Mouse (Mus musculus): Measurements from ENCODE around the gene Mthfsd. TPM values are rescaled to one million over a fixed set of nuclear protein-coding genes. Genes with fewer than 3 reads are reported as not detected.

Gene Mthfsd
- polyA plus RNA-seq, 1 experiment from 2014 or later: 46.1 TPM

DNA sequence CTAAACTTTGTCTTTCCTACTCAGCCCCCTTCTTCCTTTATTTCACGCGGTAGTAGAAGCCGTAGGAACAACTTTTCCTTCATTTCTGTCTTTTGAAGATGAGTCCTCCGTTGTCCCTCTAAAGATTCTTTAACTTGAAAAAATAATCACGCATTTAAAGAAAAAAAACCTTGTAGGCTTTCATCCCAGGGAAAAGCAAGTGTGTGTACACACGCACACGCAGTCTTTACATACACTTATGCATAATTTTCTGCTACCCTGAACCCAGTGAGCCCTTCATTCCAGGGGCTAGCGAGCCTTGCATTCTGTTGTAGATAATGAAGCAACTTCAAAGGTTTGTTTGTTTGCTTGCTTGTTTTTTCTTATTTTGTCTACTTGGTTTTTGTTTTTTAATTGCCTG, 19.9 kb downstream of the Mthfsd start:
- Histone ChIP-seq H3K4me3 (ENCODE audit: low read depth, low read length) (peak overlapping the region; percentile 50), H3K27ac (replicated peaks; ENCODE audit: low read depth, low read length) (no peak overlapping the region), H3K9ac (ENCODE audit: low read depth, low read length) (peak overlapping the region; percentile 37; the same call in 1 of the 2 replicates)

GRCm38 (mm10) chr8:121086004-121086900, 21.9 kb downstream of the Mthfsd start:
- 31% methylated on average over 19 of the region's 19 CpGs for WGBS
- DNase-seq (ENCODE audit: low spot score): no peak

More for the DNA sequence above, 19.9 kb downstream of the Mthfsd start:
- no peaks in the 10 kb centered on the region for H3K36me3 ChIP-seq (ENCODE audit: control insufficient read depth, insufficient read depth, low read length)
- no peaks in the 10 kb centered on the region for H3K4me1 ChIP-seq (ENCODE audit: control insufficient read depth, insufficient read depth, low read length)
- H3K27me3 ChIP-seq (replicated peaks; ENCODE audit: control insufficient read depth, insufficient read depth, low read length): peaks cover 100% of the 10 kb centered on the region
- H3K9me3 ChIP-seq (ENCODE audit: control insufficient read depth, low read length): no peaks in the 10 kb centered on the region
- DNase-seq (ENCODE audit: low spot score) (no peak), ATAC-seq (ENCODE audit: low read depth) (no peak)
- H3K4me2 ChIP-seq (ENCODE audit: low read depth, low read length): peak overlapping the region; percentile 30
- WGBS: 11% methylated on average over 8 of the region's 8 CpGs

DNA sequence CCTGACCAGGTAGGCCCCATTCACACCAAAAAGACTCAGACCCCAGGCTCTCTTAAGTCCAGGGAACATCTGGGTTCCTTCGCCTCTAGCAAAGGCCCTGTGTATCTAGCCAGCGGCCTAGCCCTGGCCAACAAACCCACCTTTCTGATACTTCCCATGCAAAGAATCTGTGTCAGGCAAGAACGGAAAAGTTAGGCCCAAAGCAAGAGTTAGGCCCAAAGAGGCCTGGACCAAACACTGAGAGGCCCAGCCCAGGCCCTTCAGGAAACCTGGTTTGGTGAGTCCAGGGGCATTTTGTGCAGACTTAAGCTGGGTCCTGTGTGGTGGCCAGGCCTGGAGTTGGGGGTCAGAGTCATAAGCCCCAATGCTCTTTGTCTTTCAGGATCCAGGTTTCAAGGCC, 22.6 kb downstream of the Mthfsd start:
- Histone ChIP-seq H3K9me3 (ENCODE audit: control insufficient read depth, low read length) (no peaks in the 10 kb centered on the region), H3K4me1 (ENCODE audit: control insufficient read depth, insufficient read depth, low read length) (peaks cover 6% of the 10 kb centered on the region; the same call in 1 of the 2 replicates), H3K4me2 (ENCODE audit: low read depth, low read length) (peak overlapping the region; percentile 95), H3K27ac (replicated peaks; ENCODE audit: low read depth, low read length) (no peak overlapping the region), H3K36me3 (ENCODE audit: control insufficient read depth, insufficient read depth, low read length) (no peaks in the 10 kb centered on the region), H3K9ac (ENCODE audit: low read depth, low read length) (peak overlapping the region; percentile 67), H3K27me3 (replicated peaks; ENCODE audit: control insufficient read depth, insufficient read depth, low read length) (peaks cover 100% of the 10 kb centered on the region), H3K4me3 (ENCODE audit: low read depth, low read length) (peak overlapping the region; percentile 50)
- WGBS: 63% methylated on average over 3 of the region's 3 CpGs
- DNase-seq (ENCODE audit: low spot score): no peak
- ATAC-seq (ENCODE audit: low read depth): no peak

More at GRCm38 (mm10) chr8:121086004-121086900, 21.9 kb downstream of the Mthfsd start:
- Histone ChIP-seq H3K4me2 (ENCODE audit: low read depth, low read length) (peak overlapping the region; percentile 95), H3K9me3 (ENCODE audit: control insufficient read depth, low read length) (no peaks in the 10 kb centered on the region), H3K36me3 (ENCODE audit: control insufficient read depth, insufficient read depth, low read length) (no peaks in the 10 kb centered on the region), H3K27me3 (replicated peaks; ENCODE audit: control insufficient read depth, insufficient read depth, low read length) (peaks cover 100% of the 10 kb centered on the region), H3K4me3 (ENCODE audit: low read depth, low read length) (peak overlapping the region; percentile 50), H3K9ac (ENCODE audit: low read depth, low read length) (peak overlapping the region; percentile 67), H3K27ac (replicated peaks; ENCODE audit: low read depth, low read length) (no peak overlapping the region), H3K4me1 (ENCODE audit: control insufficient read depth, insufficient read depth, low read length) (peaks cover 6% of the 10 kb centered on the region; the same call in 1 of the 2 replicates)
- ATAC-seq (ENCODE audit: low read depth): no peak

GRCm38 (mm10) chr8:121085011-121085410, 23.2 kb downstream of the Mthfsd start:
- ATAC-seq (ENCODE audit: low read depth): no peak
- peaks cover 6% of the 10 kb centered on the region; the same call in 1 of the 2 replicates for H3K4me1 ChIP-seq (ENCODE audit: control insufficient read depth, insufficient read depth, low read length)
- no peak overlapping the region for H3K27ac ChIP-seq (replicated peaks; ENCODE audit: low read depth, low read length)
- H3K36me3 ChIP-seq (ENCODE audit: control insufficient read depth, insufficient read depth, low read length): no peaks in the 10 kb centered on the region
- no peaks in the 10 kb centered on the region for H3K9me3 ChIP-seq (ENCODE audit: control insufficient read depth, low read length)
- peak overlapping the region; percentile 95 for H3K4me2 ChIP-seq (ENCODE audit: low read depth, low read length)
- peaks cover 100% of the 10 kb centered on the region for H3K27me3 ChIP-seq (replicated peaks; ENCODE audit: control insufficient read depth, insufficient read depth, low read length)
- 3% methylated on average over 12 of the region's 30 CpGs for WGBS
- peak overlapping the region; percentile 67 for H3K9ac ChIP-seq (ENCODE audit: low read depth, low read length)
- no peak for DNase-seq (ENCODE audit: low spot score)
- H3K4me3 ChIP-seq (ENCODE audit: low read depth, low read length): peak overlapping the region; percentile 50

- Histone ChIP-seq H3K27ac (replicated peaks; ENCODE audit: low read depth, low read length) (peak within 1 kb of the TSS; percentile 81), H3K4me2 (ENCODE audit: low read depth, low read length) (peak within 1 kb of the TSS; percentile 95), H3K36me3 (ENCODE audit: control insufficient read depth, insufficient read depth, low read length) (no peaks in the 10 kb centered on the region), H3K4me3 (ENCODE audit: low read depth, low read length) (peak within 1 kb of the TSS; percentile 50), H3K9me3 (ENCODE audit: control insufficient read depth, low read length) (no peaks in the 10 kb centered on the region), H3K4me1 (ENCODE audit: control insufficient read depth, insufficient read depth, low read length) (peaks cover 6% of the 10 kb centered on the region; the same call in 1 of the 2 replicates), H3K27me3 (replicated peaks; ENCODE audit: control insufficient read depth, insufficient read depth, low read length) (peaks cover 100% of the 10 kb centered on the region), H3K9ac (ENCODE audit: low read depth, low read length) (peak within 1 kb of the TSS; percentile 67)
- peak; percentile 56 for ATAC-seq (ENCODE audit: low read depth)
- DNase-seq (ENCODE audit: low spot score): peak; percentile 65
- 0% methylated on average over 17 of the region's 83 CpGs for WGBS
Measured at GRCm38 (mm10) chr8:121084210-121084951, 23.8 kb downstream of the Mthfsd start, which contains the start of gene Foxf1. Foxf1 (plus strand) TSS chr8:121084386.

GRCm38 (mm10) chr8:121083936-121084209, 24.3 kb downstream of the Mthfsd start:
- Histone ChIP-seq H3K4me3 (ENCODE audit: low read depth, low read length) (peak overlapping the region; percentile 50), H3K4me1 (ENCODE audit: control insufficient read depth, insufficient read depth, low read length) (peaks cover 6% of the 10 kb centered on the region; the same call in 1 of the 2 replicates), H3K27me3 (replicated peaks; ENCODE audit: control insufficient read depth, insufficient read depth, low read length) (peaks cover 100% of the 10 kb centered on the region), H3K4me2 (ENCODE audit: low read depth, low read length) (peak overlapping the region; percentile 95), H3K36me3 (ENCODE audit: control insufficient read depth, insufficient read depth, low read length) (no peaks in the 10 kb centered on the region), H3K9ac (ENCODE audit: low read depth, low read length) (peak overlapping the region; percentile 67), H3K27ac (replicated peaks; ENCODE audit: low read depth, low read length) (peak overlapping the region; percentile 81), H3K9me3 (ENCODE audit: control insufficient read depth, low read length) (no peaks in the 10 kb centered on the region)
- DNase-seq (ENCODE audit: low spot score) (no peak), ATAC-seq (ENCODE audit: low read depth) (peak; percentile 54)
- WGBS: no CpG with 5 or more reads among the region's 27 CpGs

- peaks cover 100% of the 10 kb centered on the region for H3K27me3 ChIP-seq (replicated peaks; ENCODE audit: control insufficient read depth, insufficient read depth, low read length)
- no peaks in the 10 kb centered on the region for H3K9me3 ChIP-seq (ENCODE audit: control insufficient read depth, low read length)
- H3K4me2 ChIP-seq (ENCODE audit: low read depth, low read length): peak overlapping the region; percentile 95
- H3K4me3 ChIP-seq (ENCODE audit: low read depth, low read length): peak overlapping the region; percentile 50
- H3K36me3 ChIP-seq (ENCODE audit: control insufficient read depth, insufficient read depth, low read length): no peaks in the 10 kb centered on the region
- H3K27ac ChIP-seq (replicated peaks; ENCODE audit: low read depth, low read length): peak overlapping the region; percentile 81
- DNase-seq (ENCODE audit: low spot score) (peak; percentile 83), ATAC-seq (ENCODE audit: low read depth) (peak; percentile 85)
- peaks cover 6% of the 10 kb centered on the region; the same call in 1 of the 2 replicates for H3K4me1 ChIP-seq (ENCODE audit: control insufficient read depth, insufficient read depth, low read length)
- peak overlapping the region; percentile 67 for H3K9ac ChIP-seq (ENCODE audit: low read depth, low read length)
- WGBS: 0% methylated on average over 55 of the region's 89 CpGs
Measured at GRCm38 (mm10) chr8:121083093-121083935, 24.9 kb downstream of the Mthfsd start.
